Mouse (Mus musculus): ENCODE measurements around the gene Rpl35a. TPM values are rescaled to one million over a fixed set of nuclear protein-coding genes. Genes with fewer than 3 reads are reported as not detected.

The Rpl35a gene
- 1,000 to 10,000 TPM; 1,351 to 1,401 TPM for total RNA-seq (2023)

DNA sequence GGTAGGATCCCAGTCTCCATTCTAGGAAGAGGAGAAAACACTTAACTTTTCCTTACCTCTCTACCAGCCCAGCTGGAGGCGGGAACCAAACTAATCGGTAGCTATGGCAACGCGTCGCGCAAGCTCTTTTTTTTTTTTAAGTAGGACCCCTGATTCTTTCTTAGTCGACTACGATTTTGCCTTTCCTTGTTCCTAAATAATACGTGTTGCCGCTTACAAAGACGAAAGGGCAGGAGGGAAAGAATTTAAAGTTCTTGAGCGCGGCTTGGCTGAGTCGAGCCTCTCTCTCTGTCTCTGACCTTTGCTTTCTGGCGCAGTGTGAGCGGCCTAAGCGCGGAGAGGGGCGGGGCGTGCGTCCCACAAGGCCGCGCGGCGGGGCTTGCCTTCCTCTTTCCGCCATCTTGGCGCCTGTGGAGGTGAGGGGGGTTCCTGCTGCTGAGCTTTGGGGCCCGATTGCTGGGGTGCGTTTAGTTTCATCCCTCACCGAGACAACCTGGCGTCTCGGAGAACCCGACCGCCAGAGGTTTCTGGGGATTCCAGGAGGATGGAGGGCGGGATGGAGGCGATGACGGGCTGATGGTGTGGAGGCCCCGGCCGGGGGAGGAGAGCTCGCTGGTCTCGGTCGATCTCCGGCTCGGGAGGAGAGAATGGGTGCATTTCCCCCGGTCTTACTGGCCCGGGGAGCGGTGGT lies at the start of gene Rpl35a, which contains the start of gene Iqcg:
Gene Rpl35a (plus strand): TSS at position 359 of the 691 bp plus-strand sequence.
Gene Iqcg (minus strand): TSS at position 124 of the 691 bp plus-strand sequence.

DNA sequence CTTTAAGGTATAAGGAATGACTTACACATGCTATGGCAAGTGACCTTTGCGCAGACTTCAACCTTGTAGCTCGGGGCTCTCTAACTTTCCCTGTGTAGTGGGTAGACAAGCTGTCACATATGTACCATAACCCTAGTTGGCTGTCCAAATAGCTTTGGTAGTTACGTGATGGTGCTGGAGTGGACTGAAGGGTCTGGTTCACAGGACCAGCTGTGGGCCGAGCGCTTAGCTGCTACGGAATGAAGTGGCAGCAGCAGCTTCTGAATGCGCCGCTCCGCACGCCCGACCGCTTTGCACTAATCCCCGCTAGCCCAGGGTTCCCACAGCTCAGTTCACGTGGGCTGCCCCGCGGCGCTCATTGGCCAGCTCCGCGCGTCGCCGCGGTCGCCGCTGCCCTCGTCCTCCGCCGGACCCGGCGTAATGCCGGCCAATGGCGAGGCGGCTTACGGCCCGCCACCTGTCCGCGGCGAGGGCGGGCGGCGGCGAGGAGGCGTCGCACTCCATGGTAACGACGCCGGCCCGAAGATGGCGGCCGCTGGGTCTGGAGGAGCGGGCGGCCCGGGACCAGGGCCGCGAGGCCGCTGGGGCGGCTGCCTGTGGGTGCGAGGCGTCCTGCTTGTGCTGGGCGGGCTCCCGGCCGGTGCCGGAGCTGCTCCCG lies 5.9 kb downstream of the Rpl35a start, which contains the start of gene Lmln:
Gene Lmln (plus strand): TSS at position 498 of the 658 bp plus-strand sequence.

Other genes starting within 250 kb of the Rpl35a start
- gene Smbd1, start 246.0 kb upstream of the Rpl35a start, total RNA-seq (2023), result not detected
- gene Fyttd1, start 179.0 kb upstream of the Rpl35a start, total RNA-seq (2023), result 10 to 100 TPM; 60.9 to 66.5 TPM
- 10 to 100 TPM; 22.4 to 26.0 TPM for gene Rubcn, start 178.7 kb upstream of the Rpl35a start, total RNA-seq (2023)
- 10 to 100 TPM; 87.9 to 98.1 TPM for gene Lrch3, start 142.4 kb upstream of the Rpl35a start, total RNA-seq (2023)
- under 1 TPM; 0.12 to 0.39 TPM for gene Iqcg, start 235 bp upstream of the Rpl35a start, total RNA-seq (2023)
- gene Lmln, start 6.1 kb downstream of the Rpl35a start, total RNA-seq (2023), result 1 to 10 TPM; 2.3 to 4.3 TPM
- 10 to 100 TPM; 27.5 to 28.8 TPM for gene Osbpl11, start 128.6 kb downstream of the Rpl35a start, total RNA-seq (2023)
- gene Snx4, start 195.0 kb downstream of the Rpl35a start, total RNA-seq (2023), result 10 to 100 TPM; 56.7 to 59.2 TPM

Data from T-cell, adult 66 days (primary cell).